Mouse (Mus musculus) layer of hippocampus, adult 2 months (tissue): ENCODE measurements around the gene Ugt1a2. TPM values are rescaled to one million over a fixed set of nuclear protein-coding genes. Genes with fewer than 3 reads are reported as not detected.

ENCODE experiments used
- DNase-seq, 2 experiments: peaks; one replicate each; pipeline ENCODE4 v3.0.0; 2022; ENCODE audit warnings: low spot score in 2 of 2
- H3K27ac ChIP-seq: fragments of 200-600 bp; 2 replicates; pipeline ENCODE4 v1.8.1; 2022
- H3K4me3 ChIP-seq: fragments of 200-600 bp; 2 replicates; pipeline ENCODE4 v1.8.1; 2022; ENCODE audit warnings: mild to moderate bottlenecking
- CTCF ChIP-seq: fragments of 200-600 bp; conservative IDR thresholded peaks from 2 replicates; pipeline ENCODE4 v1.8.1; 2022; ENCODE audit warnings: antibody characterized with exemption, mild to moderate bottlenecking, moderate library complexity
- total RNA-seq, 2 experiments: library from RNA; stranded (reverse); gene quantifications; 2 replicates each; pipeline ENCODE4 v1.2.3; 2021

The Ugt1a2 gene
- total RNA-seq, 2 experiments from 2014 or later, result not detected

DNA sequence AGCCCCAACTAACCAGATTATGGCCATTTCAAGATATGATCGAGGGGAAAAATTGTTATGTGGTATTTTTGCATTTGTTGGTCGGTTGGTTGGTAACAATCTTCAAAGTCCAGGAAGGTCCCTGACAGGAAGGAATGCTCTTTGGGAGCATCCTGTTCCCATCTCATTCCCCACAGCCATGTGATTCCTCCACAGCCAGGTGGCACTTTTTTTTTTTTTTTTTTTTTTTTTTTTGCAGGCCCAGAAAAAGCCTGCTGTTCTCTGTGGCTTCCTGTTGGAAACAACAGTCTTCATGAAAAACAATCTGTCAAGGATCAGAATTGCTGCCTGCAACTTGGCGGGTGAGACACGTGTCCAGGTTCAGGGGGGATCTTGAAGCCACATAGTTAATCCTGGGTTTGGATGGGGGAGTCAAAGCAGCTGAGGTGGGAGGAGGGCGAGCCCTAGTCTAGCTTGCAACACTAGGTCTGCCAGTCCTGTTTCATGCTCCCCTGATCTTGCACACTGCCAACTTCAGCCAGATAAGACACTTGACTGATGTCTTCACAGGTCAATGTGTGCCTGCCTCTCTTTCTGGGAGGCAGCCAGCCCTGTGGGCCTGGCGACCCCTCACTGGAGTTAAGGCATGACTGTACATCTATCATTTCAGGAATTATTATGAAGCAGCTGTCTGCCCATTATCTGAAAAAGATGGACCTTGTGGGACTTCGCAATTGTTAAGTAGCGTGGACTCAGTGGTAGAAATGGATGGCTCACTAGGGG is 58.7 kb downstream of the Ugt1a2 start:
- no peak overlapping the region for H3K27ac ChIP-seq

GRCm38 (mm10) chr1:88259643-88260024 is 59.2 kb downstream of the Ugt1a2 start:
- Histone ChIP-seq H3K4me3 (no peak overlapping the region), H3K27ac (no peak overlapping the region)
- DNase-seq, result no peak
- no peak for TF ChIP-seq CTCF

More for the DNA sequence above, 58.7 kb downstream of the Ugt1a2 start:
- H3K4me3 ChIP-seq, result no peak overlapping the region
- peak; percentile 9; the same call in 1 of the 2 replicates for TF ChIP-seq CTCF
- no peak for DNase-seq

GRCm38 (mm10) chr1:88260114-88260513 is 59.7 kb downstream of the Ugt1a2 start:
- no peak for DNase-seq
- Histone ChIP-seq H3K27ac (no peak overlapping the region), H3K4me3 (no peak overlapping the region)
- TF ChIP-seq CTCF, result no peak

- no peak for DNase-seq
- no peak for TF ChIP-seq CTCF
- H3K27ac ChIP-seq, result no peak overlapping the region
- H3K4me3 ChIP-seq, result no peak overlapping the region
Measured at GRCm38 (mm10) chr1:88260604-88261377, 60.4 kb downstream of the Ugt1a2 start.

DNA sequence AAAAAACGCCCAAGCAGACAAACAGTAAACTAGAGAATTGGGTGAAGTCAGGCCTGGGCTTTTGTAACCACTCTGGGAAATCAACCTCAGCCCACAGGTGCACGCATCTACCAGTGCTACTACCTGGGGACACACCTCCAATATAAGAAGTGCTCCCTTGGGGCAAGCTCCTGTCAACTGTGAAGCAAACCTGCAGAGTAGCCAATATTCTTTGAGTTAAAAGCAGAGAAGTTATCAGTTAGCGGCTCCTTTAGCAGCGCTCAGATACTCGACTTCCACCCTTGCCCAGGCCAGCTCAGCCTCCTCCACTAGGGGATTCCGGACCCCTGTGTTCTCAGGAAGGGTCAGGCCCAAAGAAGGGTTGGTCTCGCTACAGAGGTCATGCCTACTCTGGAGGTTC is 61.3 kb downstream of the Ugt1a2 start:
- H3K4me3 ChIP-seq, result no peak overlapping the region
- no peak overlapping the region for H3K27ac ChIP-seq
- no peak for DNase-seq
- no peak for TF ChIP-seq CTCF

DNA sequence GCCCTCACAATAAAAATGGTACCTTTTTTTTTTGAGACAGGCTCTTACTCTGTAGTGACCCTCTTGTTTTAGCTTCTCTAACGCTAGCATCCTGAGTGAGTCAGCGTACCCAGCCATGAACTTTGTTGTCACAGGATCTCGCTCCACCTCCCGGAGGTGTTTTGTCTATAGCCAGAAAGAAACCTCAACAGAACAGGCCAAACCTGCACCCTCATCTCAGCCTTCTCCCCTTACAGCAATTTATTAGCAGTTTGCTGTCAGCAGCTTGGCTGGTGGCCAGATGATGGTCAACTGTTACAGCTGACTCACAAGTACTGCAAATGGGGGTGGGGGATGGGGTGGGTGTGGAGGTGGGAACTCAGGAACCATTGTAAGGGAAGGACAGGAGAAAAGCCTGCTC is 61.9 kb downstream of the Ugt1a2 start:
- no peak for DNase-seq
- no peak for TF ChIP-seq CTCF
- H3K27ac ChIP-seq, result no peak overlapping the region
- H3K4me3 ChIP-seq, result no peak overlapping the region

GRCm38 (mm10) chr1:88262961-88263360 is 62.6 kb downstream of the Ugt1a2 start:
- Histone ChIP-seq H3K4me3 (no peak overlapping the region), H3K27ac (no peak overlapping the region)
- TF ChIP-seq CTCF, result no peak
- DNase-seq, result no peak

- no peak for TF ChIP-seq CTCF
- Histone ChIP-seq H3K4me3 (no peak overlapping the region), H3K27ac (no peak overlapping the region)
- no peak for DNase-seq
Measured at GRCm38 (mm10) chr1:88263778-88264177, 63.4 kb downstream of the Ugt1a2 start.

DNA sequence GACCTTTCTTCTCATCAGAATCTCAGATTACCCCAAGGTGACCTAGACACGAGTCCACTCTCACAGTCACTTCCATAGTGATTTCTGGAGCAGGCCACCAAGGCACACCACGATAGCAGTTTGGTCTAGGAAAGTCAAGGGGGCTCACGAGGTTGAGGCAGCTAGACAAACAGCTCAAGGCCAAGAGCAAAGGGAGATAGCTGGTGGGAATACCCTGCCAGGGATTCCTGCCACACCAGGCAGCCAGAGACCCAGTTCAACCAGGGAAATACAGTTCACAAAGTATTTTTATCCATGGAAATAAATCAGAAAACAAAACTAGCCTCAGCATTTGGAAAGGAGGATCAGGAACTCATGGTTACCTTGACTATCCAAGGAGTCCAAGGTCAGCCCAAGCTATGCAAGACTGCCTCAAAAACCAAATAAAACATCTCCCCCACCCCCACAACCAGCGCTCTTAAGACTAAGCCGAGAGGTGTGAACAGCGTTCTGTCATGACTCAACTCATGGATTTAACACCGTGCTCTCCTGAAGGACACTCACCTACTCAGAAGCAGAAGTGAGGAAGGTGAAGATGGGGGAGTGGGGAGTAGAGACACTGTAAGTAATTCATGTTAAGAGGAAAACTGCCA is 64.0 kb downstream of the Ugt1a2 start:
- H3K27ac ChIP-seq, result no peak overlapping the region
- no peak for DNase-seq
- H3K4me3 ChIP-seq, result no peak overlapping the region
- TF ChIP-seq CTCF, result no peak

GRCm38 (mm10) chr1:88264869-88265240 is 64.5 kb downstream of the Ugt1a2 start:
- no peak for TF ChIP-seq CTCF
- H3K4me3 ChIP-seq, result no peak overlapping the region
- H3K27ac ChIP-seq, result no peak overlapping the region
- no peak for DNase-seq

GRCm38 (mm10) chr1:88266123-88266522 is 65.7 kb downstream of the Ugt1a2 start:
- H3K4me3 ChIP-seq, result no peak overlapping the region
- TF ChIP-seq CTCF, result no peak
- no peak for DNase-seq
- no peak overlapping the region for H3K27ac ChIP-seq

DNA sequence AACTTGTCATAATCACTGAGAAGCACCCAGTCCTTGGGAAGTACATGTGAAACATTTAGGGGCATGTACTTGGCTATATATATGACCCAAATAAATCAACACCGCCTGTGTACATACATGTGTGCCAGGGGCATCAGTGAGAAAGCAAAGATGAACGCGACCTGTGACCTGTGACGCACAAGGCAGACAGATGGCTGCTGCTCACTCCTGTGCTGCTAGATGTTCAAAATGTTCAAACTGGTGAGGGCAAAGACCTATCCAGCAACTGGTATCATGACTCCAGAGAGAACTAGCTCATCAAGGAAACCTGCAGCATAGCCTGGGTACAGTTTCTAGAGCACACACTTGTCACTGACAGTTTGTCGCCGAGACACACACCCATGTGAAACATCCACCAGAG is 67.1 kb downstream of the Ugt1a2 start:
- H3K4me3 ChIP-seq, result no peak overlapping the region
- no peak for DNase-seq

GRCm38 (mm10) chr1:88268070-88268469 is 67.7 kb downstream of the Ugt1a2 start:
- DNase-seq, result no peak
- Histone ChIP-seq H3K27ac (no peak overlapping the region), H3K4me3 (no peak overlapping the region)
- TF ChIP-seq CTCF, result no peak

More for the DNA sequence above, 67.1 kb downstream of the Ugt1a2 start:
- TF ChIP-seq CTCF, result no peak
- no peak overlapping the region for H3K27ac ChIP-seq

Other genes with a start within 250 kb of the Ugt1a2 start
- gene Usp40, start 192.1 kb upstream of the Ugt1a2 start, total RNA-seq, result 10 to 100 TPM; 22.9 to 26.7 TPM
- gene Ugt1a10, start 145.2 kb upstream of the Ugt1a2 start, total RNA-seq, result not detected
- not detected for gene Ugt1a9, start 129.8 kb upstream of the Ugt1a2 start, total RNA-seq
- not detected for gene Ugt1a8, start 112.8 kb upstream of the Ugt1a2 start, total RNA-seq
- gene Ugt1a7c, start 105.5 kb upstream of the Ugt1a2 start, total RNA-seq, result under 1 TPM; 0.44 to 0.59 TPM
- under 1 TPM in 1 of 2 experiments, not detected in 1; 0.54 TPM for gene Ugt1a6b, start 97.3 kb upstream of the Ugt1a2 start, total RNA-seq
- gene Ugt1a6a, start 65.8 kb upstream of the Ugt1a2 start, total RNA-seq, result 1 to 10 TPM in 1 of 2 experiments, under 1 TPM in 1; 0.59 to 1.3 TPM
- under 1 TPM in 1 of 2 experiments, not detected in 1; 0.44 TPM for gene Ugt1a5, start 34.6 kb upstream of the Ugt1a2 start, total RNA-seq
- 1 to 10 TPM; 2.9 to 3.8 TPM for gene Dnajb3, start 5.2 kb downstream of the Ugt1a2 start, total RNA-seq
- gene Ugt1a1, start 11.4 kb downstream of the Ugt1a2 start, total RNA-seq, result not detected
- under 1 TPM in 1 of 2 experiments, not detected in 1; 0.38 TPM for gene Mroh2a, start 26.4 kb downstream of the Ugt1a2 start, total RNA-seq
- 10 to 100 TPM; 31.9 to 35.3 TPM for gene Hjurp, start 77.0 kb downstream of the Ugt1a2 start, total RNA-seq
- under 1 TPM in 1 of 2 experiments, not detected in 1; 0.12 TPM for gene Trpm8, start 77.1 kb downstream of the Ugt1a2 start, total RNA-seq
- not detected for gene Spp2, start 206.4 kb downstream of the Ugt1a2 start, total RNA-seq